Mouse (Mus musculus) spleen, adult 2 months (tissue): ENCODE measurements at regions not wholly inside any gene's neighbourhood (a gene's known extent, or its start where the extent isn't known, plus 50 kb on each side); places are given as distances from the start of the nearest gene placed in this dataset.

Source experiments
- CTCF ChIP-seq: fragments of 200-500 bp; IDR thresholded peaks from 2 replicates; pipeline ENCODE4 v1.5.1; 2011; ENCODE audit warnings: mild to moderate bottlenecking, inconsistent platforms; ENCODE audit not compliant: insufficient read depth, insufficient read length, insufficient replicate concordance; ENCODE audit errors: extremely low read depth
- POLR2A ChIP-seq: fragments of 200-500 bp; IDR thresholded peaks from 2 replicates; pipeline ENCODE4 v1.6.1; 2011; ENCODE audit warnings: low read depth, low read length, inconsistent platforms

DNA sequence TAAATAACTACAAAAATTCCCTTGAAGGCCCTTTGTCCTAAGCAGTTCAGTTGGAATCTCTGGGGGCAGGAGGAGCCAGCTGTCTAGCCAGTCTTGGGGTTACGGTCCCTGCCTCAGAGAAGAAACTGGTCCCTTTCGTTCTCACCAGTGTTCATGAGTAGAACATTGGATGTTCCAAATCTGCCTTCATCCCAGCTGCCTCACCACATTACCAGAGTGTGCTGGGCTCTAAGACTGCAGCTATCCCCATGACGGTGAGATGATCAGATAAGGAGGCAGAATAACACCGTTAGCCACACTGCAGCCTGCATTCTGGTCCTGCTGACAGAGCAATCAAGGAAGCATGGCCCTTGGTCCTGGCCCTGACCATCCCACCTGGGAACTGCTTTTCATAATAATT lies 279.3 kb downstream of the Qk start:
- TF ChIP-seq POLR2A (no peak), CTCF (no peak)
